Mouse (Mus musculus): ENCODE data around the gene Exoc3l2.

GRCm38 (mm10) chr7:19430402-19430801 lies 32.7 kb upstream of the Exoc3l2 start:
- TF ChIP-seq POLR2A (IDR thresholded peaks at IDR 0.05; ENCODE audit: low read depth, low read length) (no peak), CTCF (IDR thresholded peaks at IDR 0.05; ENCODE audit: borderline replicate concordance, insufficient read depth, low read length) (no peak)
